Mouse (Mus musculus): ENCODE measurements around the gene Znrf4. TPM values are rescaled to one million over a fixed set of nuclear protein-coding genes. Genes with fewer than 3 reads are reported as not detected.

Gene Znrf4
- polyA plus RNA-seq, 1 experiment, result not detected

- Histone ChIP-seq H3K27me3 (ENCODE audit: control insufficient read depth, insufficient read depth, insufficient read length) (no peaks in the 10 kb centered on the region), H3K79me2 (ENCODE audit: control insufficient read depth, insufficient read depth) (no peaks in the 10 kb centered on the region), H3ac (ENCODE audit: control insufficient read depth, insufficient read length, low read depth) (no peak overlapping the region), H3K79me3 (ENCODE audit: low read depth) (no peaks in the 10 kb centered on the region), H3K36me3 (ENCODE audit: control insufficient read depth, insufficient read depth) (no peaks in the 10 kb centered on the region), H3K4me3 (ENCODE audit: insufficient read depth, poor library complexity, severe bottlenecking) (no peak overlapping the region)
- TF ChIP-seq MYOD1 (IDR thresholded peaks at IDR 0.05; ENCODE audit: control insufficient read depth, insufficient read length, low read depth) (no peak), MAX (IDR thresholded peaks at IDR 0.05) (no peak), USF1 (IDR thresholded peaks at IDR 0.05; ENCODE audit: low read depth) (no peak), CEBPB (IDR thresholded peaks at IDR 0.05; ENCODE audit: low read depth) (no peak), CTCF (IDR thresholded peaks at IDR 0.05; ENCODE audit: control insufficient read depth, insufficient read depth, insufficient read length) (no peak), MYOG (IDR thresholded peaks at IDR 0.05; ENCODE audit: control insufficient read depth, extremely low read depth, insufficient read length) (no peak), FOSL1 (IDR thresholded peaks at IDR 0.05; ENCODE audit: insufficient read depth, low read length, poor library complexity, severe bottlenecking) (no peak)
Measured at GRCm38 (mm10) chr17:56547116-56547845, 35.0 kb upstream of the Znrf4 start.

- TF ChIP-seq USF1 (IDR thresholded peaks at IDR 0.05; ENCODE audit: low read depth) (no peak), MYOD1 (IDR thresholded peaks at IDR 0.05; ENCODE audit: control insufficient read depth, insufficient read length, low read depth) (no peak), CTCF (IDR thresholded peaks at IDR 0.05; ENCODE audit: control insufficient read depth, insufficient read depth, insufficient read length) (no peak), MYOG (IDR thresholded peaks at IDR 0.05; ENCODE audit: control insufficient read depth, extremely low read depth, insufficient read length) (no peak), FOSL1 (IDR thresholded peaks at IDR 0.05; ENCODE audit: insufficient read depth, low read length, poor library complexity, severe bottlenecking) (no peak), MAX (IDR thresholded peaks at IDR 0.05) (no peak), CEBPB (IDR thresholded peaks at IDR 0.05; ENCODE audit: low read depth) (no peak)
- H3K79me2 ChIP-seq (ENCODE audit: control insufficient read depth, insufficient read depth), result no peaks in the 10 kb centered on the region
- H3K36me3 ChIP-seq (ENCODE audit: control insufficient read depth, insufficient read depth), result no peaks in the 10 kb centered on the region
- no peaks in the 10 kb centered on the region for H3K27me3 ChIP-seq (ENCODE audit: control insufficient read depth, insufficient read depth, insufficient read length)
- H3K79me3 ChIP-seq (ENCODE audit: low read depth), result no peaks in the 10 kb centered on the region
- no peak overlapping the region for H3K4me3 ChIP-seq (ENCODE audit: insufficient read depth, poor library complexity, severe bottlenecking)
- H3ac ChIP-seq (ENCODE audit: control insufficient read depth, insufficient read length, low read depth), result no peak overlapping the region
Measured at GRCm38 (mm10) chr17:56546576-56546975, 34.3 kb upstream of the Znrf4 start.

- no peak overlapping the region for H3ac ChIP-seq (ENCODE audit: control insufficient read depth, insufficient read length, low read depth)
- no peaks in the 10 kb centered on the region for H3K36me3 ChIP-seq (ENCODE audit: control insufficient read depth, insufficient read depth)
- TF ChIP-seq FOSL1 (IDR thresholded peaks at IDR 0.05; ENCODE audit: insufficient read depth, low read length, poor library complexity, severe bottlenecking) (no peak), CTCF (IDR thresholded peaks at IDR 0.05; ENCODE audit: control insufficient read depth, insufficient read depth, insufficient read length) (no peak), MAX (IDR thresholded peaks at IDR 0.05) (no peak), MYOD1 (IDR thresholded peaks at IDR 0.05; ENCODE audit: control insufficient read depth, insufficient read length, low read depth) (no peak), MYOG (IDR thresholded peaks at IDR 0.05; ENCODE audit: control insufficient read depth, extremely low read depth, insufficient read length) (no peak), USF1 (IDR thresholded peaks at IDR 0.05; ENCODE audit: low read depth) (no peak), CEBPB (IDR thresholded peaks at IDR 0.05; ENCODE audit: low read depth) (no peak)
- H3K79me3 ChIP-seq (ENCODE audit: low read depth), result no peaks in the 10 kb centered on the region
- H3K27me3 ChIP-seq (ENCODE audit: control insufficient read depth, insufficient read depth, insufficient read length), result no peaks in the 10 kb centered on the region
- H3K79me2 ChIP-seq (ENCODE audit: control insufficient read depth, insufficient read depth), result no peaks in the 10 kb centered on the region
- H3K4me3 ChIP-seq (ENCODE audit: insufficient read depth, poor library complexity, severe bottlenecking), result no peak overlapping the region
Measured at GRCm38 (mm10) chr17:56545945-56546344, 33.7 kb upstream of the Znrf4 start.

- no peak for TF ChIP-seq CTCF (IDR thresholded peaks at IDR 0.05; ENCODE audit: control insufficient read depth, insufficient read depth, insufficient read length)
- no peak for TF ChIP-seq MYOD1 (IDR thresholded peaks at IDR 0.05; ENCODE audit: control insufficient read depth, insufficient read length, low read depth)
- TF ChIP-seq CEBPB (IDR thresholded peaks at IDR 0.05; ENCODE audit: low read depth), result no peak
- no peak for TF ChIP-seq MYOG (IDR thresholded peaks at IDR 0.05; ENCODE audit: control insufficient read depth, extremely low read depth, insufficient read length)
- no peak for TF ChIP-seq USF1 (IDR thresholded peaks at IDR 0.05; ENCODE audit: low read depth)
- TF ChIP-seq MAX (IDR thresholded peaks at IDR 0.05), result no peak
- TF ChIP-seq FOSL1 (IDR thresholded peaks at IDR 0.05; ENCODE audit: insufficient read depth, low read length, poor library complexity, severe bottlenecking), result no peak
- Histone ChIP-seq H3K79me2 (ENCODE audit: control insufficient read depth, insufficient read depth) (no peaks in the 10 kb centered on the region), H3ac (ENCODE audit: control insufficient read depth, insufficient read length, low read depth) (no peak overlapping the region), H3K27me3 (ENCODE audit: control insufficient read depth, insufficient read depth, insufficient read length) (no peaks in the 10 kb centered on the region), H3K4me3 (ENCODE audit: insufficient read depth, poor library complexity, severe bottlenecking) (no peak overlapping the region), H3K79me3 (ENCODE audit: low read depth) (no peaks in the 10 kb centered on the region), H3K36me3 (ENCODE audit: control insufficient read depth, insufficient read depth) (no peaks in the 10 kb centered on the region)
Measured at GRCm38 (mm10) chr17:56544699-56545387, 32.6 kb upstream of the Znrf4 start.

- Histone ChIP-seq H3K27me3 (ENCODE audit: control insufficient read depth, insufficient read depth, insufficient read length) (no peaks in the 10 kb centered on the region), H3ac (ENCODE audit: control insufficient read depth, insufficient read length, low read depth) (no peak overlapping the region), H3K79me2 (ENCODE audit: control insufficient read depth, insufficient read depth) (no peaks in the 10 kb centered on the region), H3K79me3 (ENCODE audit: low read depth) (no peaks in the 10 kb centered on the region), H3K36me3 (ENCODE audit: control insufficient read depth, insufficient read depth) (no peaks in the 10 kb centered on the region), H3K4me3 (ENCODE audit: insufficient read depth, poor library complexity, severe bottlenecking) (no peak overlapping the region)
- no peak for TF ChIP-seq FOSL1 (IDR thresholded peaks at IDR 0.05; ENCODE audit: insufficient read depth, low read length, poor library complexity, severe bottlenecking)
- no peak for TF ChIP-seq MYOG (IDR thresholded peaks at IDR 0.05; ENCODE audit: control insufficient read depth, extremely low read depth, insufficient read length)
- no peak for TF ChIP-seq USF1 (IDR thresholded peaks at IDR 0.05; ENCODE audit: low read depth)
- TF ChIP-seq MAX (IDR thresholded peaks at IDR 0.05), result no peak
Measured at GRCm38 (mm10) chr17:56543684-56544224, 31.5 kb upstream of the Znrf4 start.

Data from C2C12 (cell line).